Mouse (Mus musculus): ENCODE results near the gene Rsbn1l.

DNA sequence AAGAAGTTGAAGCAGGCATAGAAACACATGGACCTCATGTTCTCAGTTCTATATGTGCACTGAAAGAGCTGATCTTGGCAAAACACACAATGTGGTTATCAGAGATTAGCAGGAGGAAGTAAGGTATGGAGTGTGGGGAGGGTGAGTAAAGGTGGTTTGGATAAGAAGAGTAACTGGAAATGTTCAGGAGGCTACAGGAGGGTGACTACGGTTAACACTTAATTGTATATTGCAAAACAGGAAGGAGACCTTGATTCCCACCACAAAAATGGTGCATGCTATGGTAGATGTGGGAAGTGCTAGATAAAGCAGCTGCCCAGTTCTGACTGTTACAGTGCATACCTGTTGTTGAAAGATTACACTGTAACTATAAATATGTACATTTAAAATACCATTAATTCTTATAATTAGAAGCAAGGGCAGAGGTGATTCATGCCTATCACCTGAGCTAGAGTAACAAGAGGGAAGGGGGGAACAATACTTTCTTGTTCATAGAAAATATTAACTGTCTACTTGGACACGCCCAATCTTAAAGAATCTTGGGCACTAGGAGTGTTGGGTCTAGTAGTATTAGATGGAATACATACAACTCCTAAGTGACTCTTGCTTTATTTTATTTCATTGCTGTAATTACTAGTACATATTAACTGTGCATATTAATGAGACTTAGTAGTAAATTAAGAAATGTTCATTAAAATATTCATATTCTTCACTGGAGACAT is 58.6 kb downstream of the Rsbn1l start:
- TF ChIP-seq CTCF (IDR thresholded peaks at IDR 0.05; ENCODE audit: control insufficient read depth, insufficient read depth, low read length): no peak
- TF ChIP-seq POLR2A (IDR thresholded peaks at IDR 0.05; ENCODE audit: borderline replicate concordance, control insufficient read depth, low read depth, low read length): no peak

Measured in bone marrow, adult 2 months (tissue).